Mouse (Mus musculus): Measurements from ENCODE around the gene Maged2. TPM values are rescaled to one million over a fixed set of nuclear protein-coding genes. Genes with fewer than 3 reads are reported as not detected.
"Not testable (repeated sequence)": the region's sequence is repeated elsewhere in the genome, so short reads cannot be mapped to it uniquely, and the experiment has no call there.

Gene Maged2
- 348 and 377 TPM in 2 replicates for polyA plus RNA-seq (2015; fragmentation: Nextera tagmentation; extraction: Ambion mirVana)

GRCm38 (mm10) chrX:150814139-150814469, at the start of gene Maged2:
Gene Maged2, minus strand, starts transcription at chrX:150814345.
- Histone ChIP-seq H3K9me3 (no peaks in the 10 kb centered on the region), H3K27me3 (replicated peaks) (no peaks in the 10 kb centered on the region), H3K36me3 (no peaks in the 10 kb centered on the region), H3K4me3 (replicated peaks) (peak within 1 kb of the TSS; percentile 43), H3K27ac (peak within 1 kb of the TSS; percentile 78), H3K9ac (peak within 1 kb of the TSS; percentile 36), H3K4me2 (replicated peaks) (peak within 1 kb of the TSS; percentile 54), H3K4me1 (replicated peaks) (no peaks in the 10 kb centered on the region)
- WGBS: 24% methylated on average over 7 of the region's 7 CpGs
- peak; percentile 27 for ATAC-seq

GRCm38 (mm10) chrX:150848230-150848629, 34.1 kb upstream of the Maged2 start:
- Histone ChIP-seq H3K9ac (no peak overlapping the region), H3K4me3 (replicated peaks) (no peak overlapping the region), H3K4me1 (replicated peaks) (no peaks in the 10 kb centered on the region), H3K27me3 (replicated peaks) (no peaks in the 10 kb centered on the region), H3K27ac (no peak overlapping the region), H3K4me2 (replicated peaks) (no peak overlapping the region), H3K9me3 (no peaks in the 10 kb centered on the region), H3K36me3 (no peaks in the 10 kb centered on the region)
- WGBS: 69% methylated on average over 8 of the region's 8 CpGs
- no peak for ATAC-seq

- not testable (repeated sequence) for H3K27me3 ChIP-seq (replicated peaks); H3K9me3 ChIP-seq; H3K9ac ChIP-seq; H3K36me3 ChIP-seq; H3K27ac ChIP-seq; H3K4me2 ChIP-seq (replicated peaks); H3K4me3 ChIP-seq (replicated peaks); H3K4me1 ChIP-seq (replicated peaks)
- ATAC-seq: peak; percentile 94
- WGBS: 59% methylated on average over 4 of the region's 10 CpGs
Observed at GRCm38 (mm10) chrX:150845480-150846205, 31.5 kb upstream of the Maged2 start.

GRCm38 (mm10) chrX:150843257-150843656, 29.1 kb upstream of the Maged2 start:
- 89% methylated on average over 1 of the region's 4 CpGs for WGBS
- H3K36me3 ChIP-seq; H3K4me2 ChIP-seq (replicated peaks); ATAC-seq; H3K4me3 ChIP-seq (replicated peaks); H3K27ac ChIP-seq; H3K27me3 ChIP-seq (replicated peaks); H3K4me1 ChIP-seq (replicated peaks); H3K9me3 ChIP-seq; H3K9ac ChIP-seq: not testable (repeated sequence)

GRCm38 (mm10) chrX:150830297-150830696, 16.2 kb upstream of the Maged2 start:
- H3K9me3 ChIP-seq: no peaks in the 10 kb centered on the region
- no peak for ATAC-seq
- H3K4me1 ChIP-seq (replicated peaks): no peaks in the 10 kb centered on the region
- H3K36me3 ChIP-seq: no peaks in the 10 kb centered on the region
- H3K4me2 ChIP-seq (replicated peaks): no peak overlapping the region
- H3K27me3 ChIP-seq (replicated peaks): no peaks in the 10 kb centered on the region
- H3K4me3 ChIP-seq (replicated peaks): no peak overlapping the region
- WGBS: 73% methylated on average over 4 of the region's 4 CpGs
- H3K9ac ChIP-seq: no peak overlapping the region
- H3K27ac ChIP-seq: no peak overlapping the region

GRCm38 (mm10) chrX:150817278-150817677, 3.1 kb upstream of the Maged2 start:
- H3K9ac ChIP-seq: no peak overlapping the region
- H3K9me3 ChIP-seq: no peaks in the 10 kb centered on the region
- no peaks in the 10 kb centered on the region for H3K4me1 ChIP-seq (replicated peaks)
- H3K4me3 ChIP-seq (replicated peaks): no peak overlapping the region
- no peak for ATAC-seq
- no peak overlapping the region for H3K27ac ChIP-seq
- no peak overlapping the region for H3K4me2 ChIP-seq (replicated peaks)
- no peaks in the 10 kb centered on the region for H3K27me3 ChIP-seq (replicated peaks)
- H3K36me3 ChIP-seq: no peaks in the 10 kb centered on the region

GRCm38 (mm10) chrX:150815601-150816000, 1.5 kb upstream of the Maged2 start:
- H3K9ac ChIP-seq: no peak overlapping the region
- no peak overlapping the region for H3K4me2 ChIP-seq (replicated peaks)
- no peak overlapping the region for H3K27ac ChIP-seq
- H3K36me3 ChIP-seq: no peaks in the 10 kb centered on the region
- H3K4me3 ChIP-seq (replicated peaks): no peak overlapping the region
- 86% methylated on average over 1 of the region's 1 CpGs for WGBS
- ATAC-seq: no peak
- no peaks in the 10 kb centered on the region for H3K4me1 ChIP-seq (replicated peaks)
- no peaks in the 10 kb centered on the region for H3K27me3 ChIP-seq (replicated peaks)
- no peaks in the 10 kb centered on the region for H3K9me3 ChIP-seq

GRCm38 (mm10) chrX:150813464-150814138, 544 bp downstream of the Maged2 start:
- 20% methylated on average over 16 of the region's 16 CpGs for WGBS
- Histone ChIP-seq H3K9me3 (no peaks in the 10 kb centered on the region), H3K4me1 (replicated peaks) (no peaks in the 10 kb centered on the region), H3K27me3 (replicated peaks) (no peaks in the 10 kb centered on the region), H3K36me3 (no peaks in the 10 kb centered on the region), H3K4me3 (replicated peaks) (peak overlapping the region; percentile 43), H3K4me2 (replicated peaks) (peak overlapping the region; percentile 54), H3K27ac (peak overlapping the region; percentile 78), H3K9ac (peak overlapping the region; percentile 36)
- peak; percentile 75 for ATAC-seq

- 0 out of 2 replicates have a peak overlapping the region, but pooled peaks have one; percentile 20 for H3K9ac ChIP-seq
- no peaks in the 10 kb centered on the region for H3K36me3 ChIP-seq
- peak overlapping the region; percentile 54 for H3K4me2 ChIP-seq (replicated peaks)
- peak overlapping the region; percentile 78; the same call in 1 of the 2 replicates for H3K27ac ChIP-seq
- peak; percentile 97 for ATAC-seq
- H3K4me3 ChIP-seq (replicated peaks): peak overlapping the region; percentile 43
- H3K4me1 ChIP-seq (replicated peaks): no peaks in the 10 kb centered on the region
- no peaks in the 10 kb centered on the region for H3K9me3 ChIP-seq
- WGBS: 19% methylated on average over 23 of the region's 24 CpGs
- no peaks in the 10 kb centered on the region for H3K27me3 ChIP-seq (replicated peaks)
Observed at GRCm38 (mm10) chrX:150812787-150813298, 1.3 kb downstream of the Maged2 start.

- H3K9ac ChIP-seq; H3K36me3 ChIP-seq; H3K9me3 ChIP-seq; H3K27ac ChIP-seq; H3K4me3 ChIP-seq (replicated peaks); H3K4me2 ChIP-seq (replicated peaks); ATAC-seq; H3K27me3 ChIP-seq (replicated peaks); H3K4me1 ChIP-seq (replicated peaks): not testable (repeated sequence)
- WGBS: 87% methylated on average over 2 of the region's 4 CpGs
Observed at GRCm38 (mm10) chrX:150800987-150801386, 13.2 kb downstream of the Maged2 start.

- not testable (repeated sequence) for H3K9me3 ChIP-seq; H3K4me2 ChIP-seq (replicated peaks); H3K36me3 ChIP-seq; H3K4me1 ChIP-seq (replicated peaks); H3K27ac ChIP-seq; H3K9ac ChIP-seq; H3K27me3 ChIP-seq (replicated peaks); H3K4me3 ChIP-seq (replicated peaks)
- ATAC-seq: peak; percentile 98
- WGBS: 50% methylated on average over 5 of the region's 10 CpGs
Observed at GRCm38 (mm10) chrX:150798493-150799177, 15.5 kb downstream of the Maged2 start.
